Mouse (Mus musculus): Measurements from ENCODE around the gene Tubb2b. TPM values are rescaled to one million over a fixed set of nuclear protein-coding genes. Genes with fewer than 3 reads are reported as not detected.
"Not testable (repeated sequence)": the region's sequence is repeated elsewhere in the genome, so short reads cannot be mapped to it uniquely, and the experiment has no call there.

Tubb2b gene
- polyA plus RNA-seq, 1 experiment from 2014 or later: 19.7 TPM

DNA sequence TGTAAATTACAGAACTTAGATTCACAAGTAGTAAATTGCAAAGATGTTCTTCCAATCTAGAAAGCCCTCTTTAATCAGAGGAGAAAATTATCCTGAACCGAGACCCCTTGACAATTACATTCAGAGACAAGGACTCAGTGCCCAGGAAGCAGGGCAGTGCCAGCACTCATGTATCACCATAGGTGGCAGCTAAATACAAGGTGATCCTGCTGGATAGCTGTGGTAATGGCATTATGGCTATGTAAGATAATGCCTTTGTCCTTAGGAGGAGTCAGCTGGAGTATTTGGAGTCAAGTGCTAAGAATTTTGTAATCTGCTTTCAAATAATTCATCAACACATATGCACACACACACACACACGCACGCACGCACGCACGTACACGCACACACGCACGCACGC lies 29.0 kb downstream of the Tubb2b start:
- Histone ChIP-seq H3K4me1 (peaks cover 8% of the 10 kb centered on the region), H3K36me3 (no peaks in the 10 kb centered on the region), H3K9me3 (no peaks in the 10 kb centered on the region), H3K27me3 (no peaks in the 10 kb centered on the region), H3K27ac (no peak overlapping the region), H3K4me3 (no peak overlapping the region), H3K9ac (no peak overlapping the region), H3K4me2 (no peak overlapping the region)
- no peak for ATAC-seq (ENCODE audit: borderline replicate concordance, extremely low read depth, low FRiP score, low TSS enrichment)
- WGBS: 90% methylated on average over 10 of the region's 10 CpGs

DNA sequence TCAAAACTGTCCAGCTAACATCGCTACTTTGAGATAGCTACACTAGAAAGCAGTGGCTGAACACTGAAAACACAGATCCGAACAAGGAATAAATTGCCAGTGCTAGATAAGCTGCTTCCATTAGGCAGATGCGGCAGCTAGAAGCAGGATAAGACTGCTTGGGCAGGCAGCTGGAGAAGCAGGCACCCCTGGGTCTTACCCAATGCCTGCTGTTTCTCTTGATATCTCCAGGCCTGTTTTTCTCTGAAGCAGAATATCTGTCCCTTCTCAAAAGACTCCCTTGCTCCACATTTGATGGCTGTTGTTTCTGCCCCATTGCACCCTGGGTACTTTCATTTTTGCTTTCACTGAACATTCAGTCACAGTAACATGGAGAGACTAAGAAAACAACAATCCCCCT lies 29.5 kb downstream of the Tubb2b start:
- no peaks in the 10 kb centered on the region for H3K27me3 ChIP-seq
- H3K9ac ChIP-seq: no peak overlapping the region
- H3K9me3 ChIP-seq: no peaks in the 10 kb centered on the region
- no peak overlapping the region for H3K27ac ChIP-seq
- no peak for ATAC-seq (ENCODE audit: borderline replicate concordance, extremely low read depth, low FRiP score, low TSS enrichment)
- H3K4me1 ChIP-seq: peaks cover 13% of the 10 kb centered on the region
- H3K4me3 ChIP-seq: no peak overlapping the region
- H3K36me3 ChIP-seq: no peaks in the 10 kb centered on the region
- no peak overlapping the region for H3K4me2 ChIP-seq
- 72% methylated on average over 3 of the region's 3 CpGs for WGBS

DNA sequence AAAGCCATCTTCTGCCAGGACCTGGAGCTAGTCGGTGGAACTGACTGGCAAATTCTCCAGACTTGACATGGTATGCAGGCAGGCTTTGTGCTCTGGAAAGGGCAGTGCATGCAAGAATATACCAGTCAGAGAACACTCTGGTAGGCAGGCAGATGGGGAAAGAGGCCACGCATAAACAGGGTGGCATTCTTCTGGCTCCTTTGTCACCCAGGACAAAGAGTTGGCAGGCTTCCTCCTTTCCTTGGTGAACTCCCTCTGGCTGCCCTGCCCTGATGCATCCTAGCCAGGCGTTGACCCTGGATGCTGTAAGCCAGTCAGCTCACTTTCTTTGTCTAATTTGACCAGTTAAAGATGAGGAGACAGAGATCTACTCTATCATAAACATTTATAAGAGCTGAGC lies 33.2 kb downstream of the Tubb2b start:
- Histone ChIP-seq H3K36me3 (no peaks in the 10 kb centered on the region), H3K27me3 (no peaks in the 10 kb centered on the region), H3K4me1 (peaks cover 13% of the 10 kb centered on the region), H3K9me3 (no peaks in the 10 kb centered on the region), H3K27ac (peak overlapping the region; percentile 11; the same call in 1 of the 2 replicates), H3K4me3 (no peak overlapping the region), H3K4me2 (no peak overlapping the region), H3K9ac (no peak overlapping the region)
- ATAC-seq (ENCODE audit: borderline replicate concordance, extremely low read depth, low FRiP score, low TSS enrichment): no peak
- WGBS: 74% methylated on average over 3 of the region's 3 CpGs

DNA sequence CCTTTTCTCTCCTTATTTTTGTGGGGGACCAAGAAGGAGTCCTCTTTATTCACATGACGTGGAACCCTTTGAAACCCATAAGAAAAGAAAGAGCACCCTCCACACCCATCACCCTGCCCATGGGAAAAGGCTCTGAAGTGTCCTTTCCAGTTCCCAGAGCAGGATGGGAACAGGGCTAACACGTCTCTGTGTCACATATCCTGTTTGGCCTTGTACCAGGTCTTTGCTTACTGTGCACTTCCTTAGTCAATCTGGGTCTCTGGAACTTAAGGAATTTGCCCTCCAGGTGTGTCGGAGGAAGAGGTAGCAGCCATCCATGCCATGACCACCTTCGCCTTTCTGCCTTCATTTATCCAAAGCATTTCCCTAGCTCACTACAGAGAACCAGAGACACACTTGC lies 33.8 kb downstream of the Tubb2b start:
- no peaks in the 10 kb centered on the region for H3K36me3 ChIP-seq
- H3K9me3 ChIP-seq: no peaks in the 10 kb centered on the region
- no peaks in the 10 kb centered on the region for H3K27me3 ChIP-seq
- peak; percentile 82 for ATAC-seq (ENCODE audit: borderline replicate concordance, extremely low read depth, low FRiP score, low TSS enrichment)
- 43% methylated on average over 4 of the region's 4 CpGs for WGBS
- H3K4me2 ChIP-seq: no peak overlapping the region
- H3K27ac ChIP-seq: peak overlapping the region; percentile 68
- H3K9ac ChIP-seq: no peak overlapping the region
- H3K4me1 ChIP-seq: peaks cover 13% of the 10 kb centered on the region
- H3K4me3 ChIP-seq: no peak overlapping the region

DNA sequence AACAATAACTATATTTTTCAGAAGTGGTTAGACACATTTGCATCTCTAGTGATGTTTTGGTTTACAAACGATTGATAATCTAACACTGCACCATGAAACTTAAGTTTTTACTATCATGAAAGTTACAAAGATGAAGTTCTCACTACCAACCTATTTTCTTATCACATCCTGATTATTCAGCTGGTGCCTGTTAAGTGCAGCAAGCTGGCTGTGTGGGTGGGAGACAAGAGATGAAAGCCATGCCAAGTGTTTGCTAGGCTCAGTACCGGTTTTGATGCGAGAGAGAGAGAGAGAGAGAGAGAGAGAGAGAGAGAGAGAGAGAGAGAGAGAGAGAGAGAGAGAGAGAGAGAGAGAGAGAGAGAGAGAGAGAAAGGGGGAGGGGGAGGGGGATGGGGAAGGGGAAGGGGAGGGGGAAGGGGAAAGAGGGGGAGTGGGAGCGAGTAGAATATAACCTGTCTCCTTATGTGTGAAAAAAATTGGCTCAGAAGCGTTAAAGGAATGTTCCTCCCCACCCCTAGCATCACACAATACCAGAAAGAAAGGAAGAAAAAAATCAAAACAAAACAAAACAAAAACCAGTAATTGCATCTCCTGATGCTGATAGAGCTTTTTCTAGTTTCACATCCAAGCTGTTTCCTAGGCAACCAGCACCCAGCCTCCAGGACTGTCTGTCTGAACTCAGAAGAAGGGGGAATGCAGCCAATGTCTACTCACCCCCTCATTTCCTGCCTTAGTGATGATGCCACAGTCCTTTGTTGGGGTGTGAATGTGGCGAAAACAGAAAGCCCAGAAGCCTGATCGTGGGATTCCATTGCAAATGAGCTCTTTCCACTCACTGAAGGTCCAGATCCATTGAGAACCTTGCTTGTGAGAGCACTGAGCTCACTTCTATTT lies 34.5 kb downstream of the Tubb2b start:
- H3K9me3 ChIP-seq: no peaks in the 10 kb centered on the region
- H3K27ac ChIP-seq: peak overlapping the region; percentile 68
- H3K4me2 ChIP-seq: no peak overlapping the region
- H3K4me3 ChIP-seq: no peak overlapping the region
- no peaks in the 10 kb centered on the region for H3K27me3 ChIP-seq
- H3K36me3 ChIP-seq: no peaks in the 10 kb centered on the region
- 38% methylated on average over 5 of the region's 7 CpGs for WGBS
- peaks cover 13% of the 10 kb centered on the region for H3K4me1 ChIP-seq
- peak; percentile 57; the same call in 1 of the 2 replicates for ATAC-seq (ENCODE audit: borderline replicate concordance, extremely low read depth, low FRiP score, low TSS enrichment)
- H3K9ac ChIP-seq: no peak overlapping the region

DNA sequence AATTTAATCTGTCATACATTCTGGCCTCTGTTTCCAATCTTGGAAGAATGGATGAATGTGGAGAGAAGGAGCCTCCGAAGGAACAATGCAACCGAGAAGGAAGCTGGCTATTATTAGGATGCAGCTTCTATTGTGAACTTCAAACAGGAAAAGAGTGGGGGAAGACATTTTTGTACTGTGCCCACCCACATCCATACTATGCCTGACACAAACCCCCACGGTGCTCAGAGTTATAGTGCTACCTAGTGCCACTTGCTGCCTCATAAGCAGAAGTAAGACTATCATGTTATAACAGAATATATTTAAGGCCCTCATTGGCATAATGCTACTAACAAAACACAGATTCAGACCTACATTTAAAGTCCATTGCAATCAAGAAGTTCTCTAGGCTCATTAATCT lies 40.9 kb downstream of the Tubb2b start:
- Histone ChIP-seq H3K27me3 (no peaks in the 10 kb centered on the region), H3K9ac (no peak overlapping the region), H3K4me1 (peaks cover 20% of the 10 kb centered on the region), H3K4me3 (no peak overlapping the region), H3K27ac (peak overlapping the region; percentile 60), H3K9me3 (no peaks in the 10 kb centered on the region), H3K36me3 (no peaks in the 10 kb centered on the region), H3K4me2 (no peak overlapping the region)
- ATAC-seq (ENCODE audit: borderline replicate concordance, extremely low read depth, low FRiP score, low TSS enrichment): no peak
- 46% methylated on average over 3 of the region's 3 CpGs for WGBS

DNA sequence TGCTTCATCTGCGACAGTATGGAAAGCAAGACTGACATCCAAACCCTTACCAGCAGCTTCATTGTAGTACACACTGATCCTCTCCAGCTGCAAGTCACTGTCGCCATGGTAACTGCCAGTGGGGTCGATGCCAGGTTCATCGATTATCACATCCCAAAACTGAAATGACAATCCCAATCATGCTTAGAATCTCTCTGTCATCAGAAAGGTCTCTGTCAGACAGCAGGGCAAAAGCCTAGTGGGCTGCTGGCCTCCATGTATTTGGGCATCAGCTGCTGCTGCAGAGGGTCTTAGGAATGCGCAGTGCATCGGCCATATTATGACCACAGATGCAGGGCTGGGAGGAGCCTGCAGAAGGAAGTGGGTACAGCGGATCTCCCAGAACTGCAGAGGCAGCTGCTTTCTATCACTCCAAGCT lies 41.4 kb downstream of the Tubb2b start:
- Histone ChIP-seq H3K27ac (peak overlapping the region; percentile 60), H3K4me3 (no peak overlapping the region), H3K4me2 (no peak overlapping the region), H3K27me3 (no peaks in the 10 kb centered on the region), H3K9ac (no peak overlapping the region), H3K36me3 (no peaks in the 10 kb centered on the region), H3K4me1 (peaks cover 23% of the 10 kb centered on the region), H3K9me3 (no peaks in the 10 kb centered on the region)
- WGBS: 45% methylated on average over 7 of the region's 7 CpGs
- peak; percentile 65; the same call in 1 of the 2 replicates for ATAC-seq (ENCODE audit: borderline replicate concordance, extremely low read depth, low FRiP score, low TSS enrichment)

DNA sequence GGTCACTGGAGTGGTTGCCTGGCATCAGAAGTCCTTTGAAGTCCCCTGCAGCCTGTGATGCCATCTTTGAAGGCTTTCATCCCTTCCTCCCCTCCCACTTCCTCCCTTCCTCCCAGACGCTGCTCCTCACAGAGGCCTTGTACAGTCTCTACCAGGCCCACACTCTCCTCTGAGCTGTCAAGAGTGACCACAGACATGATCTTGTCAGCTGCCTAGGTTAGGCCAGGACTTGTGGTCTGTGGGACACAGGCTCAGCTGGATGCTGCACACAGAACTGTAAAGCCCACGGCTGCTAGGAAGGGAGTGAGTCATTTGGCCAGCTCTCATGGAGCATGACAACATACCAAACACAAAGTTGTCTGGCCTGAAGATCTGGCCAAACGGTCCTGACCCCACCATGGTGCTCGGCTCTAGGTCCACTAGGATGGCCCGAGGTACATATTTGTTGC lies 42.0 kb downstream of the Tubb2b start:
- H3K27ac ChIP-seq: peak overlapping the region; percentile 19
- H3K9ac ChIP-seq, H3K4me2 ChIP-seq, H3K9me3 ChIP-seq, H3K4me3 ChIP-seq, H3K36me3 ChIP-seq, H3K27me3 ChIP-seq: not testable (repeated sequence)
- ATAC-seq (ENCODE audit: borderline replicate concordance, extremely low read depth, low FRiP score, low TSS enrichment): peak; percentile 14; the same call in 1 of the 2 replicates
- peaks cover 25% of the 10 kb centered on the region for H3K4me1 ChIP-seq
- WGBS: 49% methylated on average over 5 of the region's 5 CpGs

DNA sequence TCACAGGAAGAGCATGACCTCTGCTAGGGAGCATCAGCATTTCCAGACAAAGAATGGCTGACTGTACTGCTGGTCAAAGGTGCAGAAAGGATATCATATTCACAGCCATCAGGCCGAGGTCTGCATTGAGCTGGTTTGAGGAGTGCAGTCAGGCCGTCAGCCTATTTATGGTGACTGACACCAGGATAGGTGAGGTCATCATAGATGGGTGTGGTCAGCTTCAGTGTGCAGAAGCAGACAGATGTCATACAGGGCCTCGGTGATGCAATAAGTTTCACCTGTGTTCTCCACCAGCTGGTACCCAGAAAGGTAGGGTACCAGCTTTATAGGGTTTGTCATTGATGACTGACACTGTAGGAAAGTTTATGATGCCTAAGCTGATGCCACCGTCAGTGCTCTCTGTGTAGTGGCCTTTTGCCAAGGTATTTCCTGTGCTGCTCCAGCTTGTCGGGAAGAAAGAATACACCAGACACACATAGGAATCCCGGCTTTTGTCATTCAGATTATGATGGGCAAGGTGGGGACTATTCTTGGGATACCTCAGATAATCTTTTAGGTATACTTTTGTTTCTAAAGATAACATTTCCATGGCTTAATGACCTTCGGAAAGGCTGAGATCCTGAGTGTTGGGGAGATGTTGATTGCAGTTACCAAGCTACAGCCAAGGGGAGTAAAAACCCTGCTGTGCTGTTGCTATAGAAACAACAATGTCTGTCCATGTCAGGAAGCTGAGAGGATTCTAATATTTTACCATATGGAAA lies 43.0 kb downstream of the Tubb2b start:
- Histone ChIP-seq H3K4me3 (no peak overlapping the region), H3K4me2 (no peak overlapping the region), H3K36me3 (no peaks in the 10 kb centered on the region), H3K4me1 (peaks cover 25% of the 10 kb centered on the region), H3K27ac (peak overlapping the region; percentile 26), H3K9me3 (no peaks in the 10 kb centered on the region), H3K9ac (no peak overlapping the region), H3K27me3 (no peaks in the 10 kb centered on the region)
- no peak for ATAC-seq (ENCODE audit: borderline replicate concordance, extremely low read depth, low FRiP score, low TSS enrichment)
- 46% methylated on average over 7 of the region's 7 CpGs for WGBS

DNA sequence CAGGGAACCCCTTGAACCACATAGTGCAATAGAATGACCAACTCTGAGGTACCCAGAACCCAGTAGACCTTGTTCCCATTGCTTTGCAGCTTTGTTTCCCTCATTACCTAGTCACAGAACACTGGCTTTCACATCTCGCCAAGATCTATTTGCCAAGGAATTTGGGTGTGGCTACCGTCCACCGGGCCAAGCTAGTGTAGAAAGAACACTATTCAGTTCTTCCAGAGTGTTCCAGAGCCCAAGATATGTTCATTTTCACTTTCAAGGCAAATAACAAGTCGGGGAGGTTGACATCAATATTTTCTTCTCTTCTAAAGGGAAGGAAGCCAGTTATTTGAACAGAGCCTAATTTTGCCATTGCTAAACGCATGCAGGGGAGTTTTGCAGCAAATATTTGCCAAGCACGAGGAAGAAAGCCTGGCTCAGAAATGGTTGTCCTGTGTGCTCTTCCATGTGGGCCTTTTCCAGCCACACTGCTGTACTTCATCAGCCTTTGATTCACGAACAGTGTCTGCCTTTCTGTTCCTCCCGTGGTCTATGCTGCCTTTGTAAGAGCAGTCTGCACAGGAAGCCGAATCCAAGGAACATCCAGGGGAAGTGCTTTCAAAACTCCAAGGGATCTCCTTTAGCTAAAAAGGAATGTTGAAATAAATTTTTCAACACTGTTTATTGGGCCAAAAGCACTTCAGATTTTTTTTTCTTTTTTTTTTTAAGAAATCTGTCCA lies 46.1 kb downstream of the Tubb2b start:
- Histone ChIP-seq H3K4me3 (no peak overlapping the region), H3K4me1 (peaks cover 25% of the 10 kb centered on the region), H3K27ac (0 out of 2 replicates have a peak overlapping the region, but pooled peaks have one; percentile 45), H3K9ac (no peak overlapping the region), H3K36me3 (no peaks in the 10 kb centered on the region), H3K9me3 (no peaks in the 10 kb centered on the region), H3K27me3 (no peaks in the 10 kb centered on the region), H3K4me2 (0 out of 2 replicates have a peak overlapping the region, but pooled peaks have one; percentile 0)
- WGBS: 37% methylated on average over 9 of the region's 9 CpGs
- no peak for ATAC-seq (ENCODE audit: borderline replicate concordance, extremely low read depth, low FRiP score, low TSS enrichment)

DNA sequence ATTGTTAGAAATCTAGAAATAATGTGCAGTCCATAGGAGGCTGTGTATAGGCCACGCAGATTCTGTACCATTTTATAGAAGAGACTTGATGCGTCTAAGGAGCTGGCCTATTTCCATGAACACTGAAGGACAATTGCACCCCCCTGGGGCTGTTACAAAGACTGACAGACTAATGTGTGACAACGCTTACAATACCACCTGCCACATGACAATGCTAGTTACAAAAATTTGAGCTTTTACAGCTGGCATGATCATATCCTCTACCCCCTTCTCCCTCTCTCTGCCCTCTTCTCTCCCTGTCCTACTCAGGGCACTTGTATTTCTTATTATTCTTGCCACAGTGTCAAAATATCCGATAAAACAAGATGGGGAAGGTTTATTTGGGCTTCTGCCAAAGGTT lies 48.3 kb downstream of the Tubb2b start:
- Histone ChIP-seq H3K27ac (no peak overlapping the region), H3K4me3 (no peak overlapping the region), H3K9ac (no peak overlapping the region), H3K9me3 (no peaks in the 10 kb centered on the region), H3K4me2 (no peak overlapping the region), H3K27me3 (no peaks in the 10 kb centered on the region), H3K36me3 (no peaks in the 10 kb centered on the region), H3K4me1 (peaks cover 17% of the 10 kb centered on the region)
- ATAC-seq (ENCODE audit: borderline replicate concordance, extremely low read depth, low FRiP score, low TSS enrichment): no peak
- 72% methylated on average over 4 of the region's 4 CpGs for WGBS

Data from lung, embryonic 15.5 days (tissue).